Mouse (Mus musculus) spleen, postnatal 4 days (tissue): ENCODE data around the gene Ppp6r1.

Source experiments
- DNase-seq, 2 experiments: peaks; one replicate each; pipeline ENCODE4 v3.0.0; 2022; ENCODE audit warnings: low spot score in 2 of 2

The Ppp6r1 gene

DNA sequence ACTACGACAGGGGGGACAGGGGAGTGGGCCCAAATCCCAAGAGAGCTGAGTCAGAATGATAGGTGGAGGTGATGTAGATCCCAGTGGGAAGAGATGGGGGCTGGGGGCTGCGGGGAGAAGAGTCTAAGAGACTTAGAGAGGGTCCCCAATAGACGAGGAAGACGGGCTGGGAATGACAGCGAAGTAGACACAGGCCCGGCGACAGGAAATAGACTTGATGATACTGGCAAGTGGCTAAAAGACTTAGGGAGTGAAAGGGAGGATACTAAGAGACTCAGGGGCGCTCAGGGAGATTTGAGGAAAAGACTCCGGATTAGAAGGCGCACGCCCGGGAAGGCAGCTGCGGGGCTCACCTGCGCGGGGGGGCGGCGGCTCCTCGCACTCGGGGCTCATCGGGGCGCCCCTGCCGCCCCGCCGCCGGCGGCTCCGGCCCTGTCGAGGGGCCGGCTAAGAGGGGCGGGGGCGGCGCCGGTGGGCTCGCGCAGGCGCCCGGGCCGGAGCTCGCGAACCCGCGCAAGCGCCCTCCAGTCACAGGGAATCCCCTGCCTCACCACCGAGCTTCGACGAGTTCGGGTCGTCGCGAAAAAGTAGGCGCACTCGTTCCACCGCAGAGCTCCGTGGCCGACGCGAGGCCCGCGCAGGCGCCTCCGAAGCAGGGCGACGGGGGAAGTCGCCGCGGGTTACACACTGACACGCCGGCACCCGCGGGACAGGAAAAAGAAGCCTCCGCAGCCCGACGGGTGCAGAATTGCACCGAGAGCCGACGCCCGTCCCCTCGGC lies 501 bp downstream of the Ppp6r1 start:
- peak in 1 of 2 experiments; percentile 25 for DNase-seq

GRCm38 (mm10) chr7:4657521-4658127 lies 1.2 kb downstream of the Ppp6r1 start:
- peak in 1 of 2 experiments; percentile 68 for DNase-seq

DNA sequence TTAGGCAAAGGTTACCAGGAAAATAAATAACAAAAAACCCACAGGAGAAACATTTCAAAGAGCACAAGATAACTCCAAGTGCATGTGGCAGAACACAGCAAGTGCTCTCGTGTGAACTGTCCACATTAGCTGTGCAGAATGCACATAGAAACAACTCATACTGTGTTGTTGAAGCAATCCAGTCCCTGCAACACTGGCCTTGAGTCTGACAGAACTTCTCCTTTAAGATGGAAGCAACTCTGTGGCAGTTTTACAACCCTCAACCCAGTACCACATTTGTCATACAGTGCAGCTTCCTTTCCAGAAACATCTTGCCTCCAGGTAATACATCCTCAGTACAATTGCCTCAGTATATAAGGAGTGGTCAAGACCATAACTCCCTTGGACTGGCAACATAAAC lies 2.0 kb downstream of the Ppp6r1 start:
- no peak for DNase-seq

DNA sequence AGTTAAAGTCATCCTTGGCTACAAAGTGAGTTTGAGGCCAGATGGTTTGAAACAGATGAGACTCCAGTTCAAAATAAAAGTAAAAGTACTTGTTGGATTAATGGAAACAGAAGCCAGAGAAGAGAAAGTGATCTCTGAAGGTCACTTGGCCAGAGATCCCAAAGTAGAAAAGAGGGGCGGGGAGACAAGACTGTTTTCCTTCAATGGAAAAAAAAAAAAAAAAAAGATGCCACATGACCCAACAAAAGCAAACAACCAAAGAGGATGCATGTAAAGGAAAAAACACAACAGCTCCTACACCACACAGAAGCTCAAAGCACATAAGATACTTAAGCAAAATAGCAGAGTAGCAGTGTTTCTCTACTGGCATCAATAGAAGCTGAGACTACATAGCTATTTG lies 2.9 kb downstream of the Ppp6r1 start:
- no peak for DNase-seq

DNA sequence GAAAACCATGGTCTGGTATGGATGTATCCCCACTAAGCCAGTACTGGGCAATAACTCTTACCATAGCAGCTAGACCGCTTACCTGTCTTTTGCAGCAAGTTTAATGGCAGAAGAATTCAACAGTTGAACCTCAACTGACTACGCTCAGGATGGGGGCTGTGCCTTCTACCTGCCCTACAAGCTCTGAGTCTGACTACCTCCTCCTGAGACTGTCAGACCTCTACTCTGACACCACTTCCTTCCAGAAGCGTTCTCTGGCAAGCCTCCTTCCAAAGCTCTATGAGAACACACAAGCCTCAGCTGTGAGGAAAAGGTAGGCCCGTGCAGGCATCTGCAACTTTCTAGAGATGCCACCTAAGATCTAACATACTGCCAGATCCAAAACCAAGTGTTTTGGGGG lies 3.4 kb downstream of the Ppp6r1 start:
- no peak for DNase-seq

DNA sequence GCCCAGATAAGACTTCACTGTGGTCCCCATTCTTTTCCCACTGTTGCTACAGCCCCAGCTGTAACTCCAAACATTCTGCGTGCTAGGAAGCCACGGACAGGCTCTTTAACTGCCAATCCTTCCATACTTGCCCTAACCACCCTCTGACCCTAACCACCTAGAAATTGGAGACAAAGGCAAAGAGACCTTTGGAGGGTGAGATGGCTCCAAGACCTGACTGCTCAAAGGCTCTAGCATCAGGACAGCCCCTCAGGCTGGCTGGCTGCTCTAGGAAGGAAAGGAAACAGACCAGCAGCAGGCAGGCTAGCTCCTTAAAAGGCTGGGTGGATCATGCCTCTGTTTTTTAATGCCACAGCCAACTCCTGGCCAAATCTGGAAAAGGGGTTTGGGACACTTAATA lies 4.6 kb downstream of the Ppp6r1 start:
- no peak for DNase-seq

GRCm38 (mm10) chr7:4653780-4654179 lies 5.0 kb downstream of the Ppp6r1 start:
- DNase-seq = peak in 1 of 2 experiments; percentile 65

DNA sequence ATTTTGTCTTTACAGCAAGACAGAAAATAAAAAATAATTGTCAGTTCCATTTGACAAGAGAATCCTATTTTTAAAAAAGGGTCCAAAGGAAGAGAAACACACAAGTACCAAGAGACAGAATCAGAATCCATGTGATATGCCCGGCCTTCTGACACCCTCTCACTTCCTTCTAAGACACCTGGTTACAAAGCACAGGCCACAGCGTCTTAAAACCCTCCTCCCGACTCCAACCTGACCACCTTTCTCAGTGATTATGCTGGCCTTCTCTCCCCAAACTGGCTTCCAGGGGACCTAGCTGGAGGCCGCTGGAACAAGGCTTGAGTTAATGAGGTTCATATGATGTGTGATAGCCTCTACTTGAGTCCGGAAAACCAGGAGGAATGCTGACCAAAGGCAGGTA lies 5.5 kb downstream of the Ppp6r1 start:
- no peak for DNase-seq

DNA sequence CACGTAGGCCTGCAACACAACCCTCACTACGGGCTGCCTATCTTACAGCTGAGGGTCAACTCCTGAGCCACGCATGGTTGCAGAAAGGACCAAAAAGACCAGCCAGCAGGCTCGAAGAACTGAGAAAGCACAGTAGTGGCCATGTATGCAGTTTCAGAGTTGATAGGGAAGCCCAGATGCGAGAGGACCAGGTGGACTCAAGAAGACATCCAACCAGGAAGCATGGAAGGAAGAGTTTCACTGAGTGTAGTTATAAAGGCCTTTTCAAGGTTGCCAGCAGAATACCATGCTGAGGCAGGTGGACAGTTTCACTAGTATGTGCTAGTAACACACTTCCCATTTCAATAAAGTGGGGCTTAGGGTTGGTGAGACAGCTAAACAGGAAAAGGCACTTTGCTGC lies 6.1 kb downstream of the Ppp6r1 start:
- DNase-seq = no peak

GRCm38 (mm10) chr7:4651581-4651980 lies 7.2 kb downstream of the Ppp6r1 start:
- DNase-seq = no peak

DNA sequence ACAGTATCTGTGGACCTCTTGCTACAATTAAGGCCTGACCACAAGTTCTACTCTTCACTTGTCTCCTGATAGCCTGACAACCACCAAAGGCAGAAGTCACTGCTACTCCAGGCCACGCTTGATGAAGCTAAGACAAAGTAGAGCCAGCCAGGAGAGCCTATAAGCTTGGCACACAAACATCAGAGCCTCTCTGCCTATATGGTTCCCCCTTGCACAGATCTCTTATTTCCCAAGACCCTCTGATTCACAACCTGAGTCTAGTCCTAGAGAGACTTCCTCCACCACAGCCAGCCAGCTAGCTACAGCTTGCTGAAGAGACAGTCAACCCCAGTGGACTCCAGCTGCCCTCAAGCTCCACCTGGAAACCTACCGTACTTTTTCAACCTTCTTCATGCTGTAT lies 10.8 kb downstream of the Ppp6r1 start:
- DNase-seq = no peak

DNA sequence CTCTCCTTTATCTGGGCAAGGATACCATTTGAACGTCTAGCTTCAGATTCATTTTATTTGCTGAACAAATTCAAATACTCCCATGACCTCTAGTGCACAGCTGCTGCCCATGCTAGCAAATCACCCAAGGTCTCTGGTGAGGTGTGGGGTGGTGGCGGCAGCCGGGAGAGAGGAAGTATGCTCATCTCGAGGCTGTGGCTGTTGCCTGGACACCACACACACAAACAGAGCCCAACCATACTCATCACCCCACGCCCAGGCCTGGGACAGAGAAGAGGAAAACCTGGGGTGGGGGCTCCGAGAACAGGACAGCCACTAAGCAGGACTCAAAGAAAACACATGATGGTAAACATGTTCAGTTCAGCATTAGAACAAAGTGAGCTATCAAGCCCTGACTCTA lies 11.5 kb downstream of the Ppp6r1 start:
- peak in 1 of 2 experiments; percentile 65 for DNase-seq

- no peak for DNase-seq
These were observed 12.0 kb downstream of the Ppp6r1 start for GRCm38 (mm10) chr7:4646806-4647205.

DNA sequence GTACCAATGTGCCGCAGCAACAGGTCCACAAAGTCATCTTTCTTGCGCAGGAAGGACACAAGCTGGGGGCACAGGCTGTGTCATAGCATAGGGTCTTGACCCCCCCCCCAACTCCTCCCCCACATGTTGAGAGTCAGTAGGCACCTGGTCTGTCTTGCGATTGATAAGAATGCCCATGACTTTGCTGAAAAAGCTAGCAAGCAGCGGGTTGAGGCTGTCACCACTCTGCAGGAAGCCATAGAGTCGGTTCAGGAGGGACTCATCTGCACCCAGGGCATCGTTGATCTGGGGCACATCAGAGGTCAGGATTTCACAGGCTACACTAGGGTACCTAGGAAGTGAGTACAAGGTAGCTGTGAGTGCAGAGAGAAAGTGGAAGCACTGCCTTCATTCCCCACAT lies 15.6 kb downstream of the Ppp6r1 start:
- no peak for DNase-seq

GRCm38 (mm10) chr7:4641956-4642355 lies 16.9 kb downstream of the Ppp6r1 start:
- no peak for DNase-seq

GRCm38 (mm10) chr7:4641155-4641554 lies 17.7 kb downstream of the Ppp6r1 start:
- no peak for DNase-seq

DNA sequence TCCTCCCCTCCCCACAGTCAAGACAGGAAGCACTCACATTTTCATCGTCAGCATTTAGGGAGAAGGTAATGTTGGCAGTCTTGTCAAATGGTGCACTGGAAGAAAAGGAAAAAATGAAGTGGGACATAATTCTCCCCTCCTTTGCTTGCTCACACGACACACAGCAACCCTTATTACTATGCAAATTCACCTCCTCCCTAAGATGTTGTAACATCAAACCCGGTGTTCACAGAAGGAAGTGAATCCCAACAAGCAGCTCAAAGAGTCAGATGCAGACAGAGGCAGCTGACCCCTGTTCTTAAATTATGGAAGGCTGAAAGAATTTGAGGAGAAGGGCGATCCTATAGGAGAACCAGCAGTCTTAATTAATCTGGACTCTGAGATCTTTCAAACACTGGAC lies 22.6 kb downstream of the Ppp6r1 start:
- no peak for DNase-seq

- DNase-seq = peak; percentile 67 to 74
These were observed 27.8 kb downstream of the Ppp6r1 start, which contains the start of gene Tmem86b for GRCm38 (mm10) chr7:4631031-4631430. Gene Tmem86b, minus strand, starts transcription at chr7:4631422.

DNA sequence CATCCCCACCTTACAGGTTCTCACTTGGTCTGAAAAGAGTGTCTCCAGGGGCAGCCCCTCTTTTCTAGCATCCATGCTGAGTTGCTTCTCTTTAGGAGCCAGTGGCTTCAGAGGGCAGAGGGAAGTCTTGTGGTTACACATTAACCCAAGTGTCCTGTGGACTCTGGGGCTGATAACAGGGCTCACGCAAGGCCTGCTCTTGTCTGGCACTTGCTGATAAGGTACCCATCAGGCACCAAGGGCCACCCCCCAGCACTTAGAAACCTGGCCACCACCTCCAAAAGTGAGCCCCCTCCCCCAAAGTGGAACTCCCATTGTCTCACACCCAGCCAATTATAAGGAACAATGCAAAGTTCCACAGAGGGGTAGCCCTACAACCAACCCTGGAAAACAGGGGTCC lies 28.6 kb downstream of the Ppp6r1 start:
- peak; percentile 76 to 78 for DNase-seq

DNA sequence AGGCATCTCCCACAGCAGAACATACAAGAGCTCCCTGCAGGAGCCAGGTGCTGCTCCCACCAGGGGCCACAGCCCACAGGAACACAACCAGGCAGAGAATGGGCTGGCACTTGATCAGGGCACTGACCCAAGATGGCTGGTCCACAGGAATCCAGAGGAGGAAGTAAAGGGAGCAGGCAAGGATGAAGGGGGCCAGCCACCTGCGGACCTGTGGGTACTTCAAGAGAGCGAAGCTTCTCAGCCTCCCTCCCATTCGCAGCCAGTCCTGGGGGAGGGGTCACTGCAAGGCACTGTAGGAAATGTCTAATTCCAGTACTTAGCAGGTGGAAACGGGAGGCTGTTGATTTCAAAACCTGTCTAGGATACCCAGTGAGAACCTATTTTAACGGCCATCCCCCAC lies 29.2 kb downstream of the Ppp6r1 start:
- peak; percentile 40 to 72 for DNase-seq

- no peak for DNase-seq
These were observed 32.9 kb downstream of the Ppp6r1 start for GRCm38 (mm10) chr7:4625928-4626327.

- DNase-seq = no peak
These were observed 34.5 kb downstream of the Ppp6r1 start for GRCm38 (mm10) chr7:4624343-4624742.

GRCm38 (mm10) chr7:4623544-4624189 lies 35.2 kb downstream of the Ppp6r1 start:
- DNase-seq = peak; percentile 62 to 79
